Mouse (Mus musculus): ENCODE results near the gene Tbx5. TPM values are rescaled to one million over a fixed set of nuclear protein-coding genes. Genes with fewer than 3 reads are reported as not detected.
A peak's percentile ranks its signal among the peaks of the same experiment; 100 is the strongest.
"Not testable (repeated sequence)": the region's sequence is repeated elsewhere in the genome, so short reads cannot be mapped to it uniquely, and the experiment has no call there.

The Tbx5 gene
- total and polyA plus RNA-seq, 3 experiments: 22.6 to 36.9 (median 26.5) TPM

- H3K27ac ChIP-seq: no peak overlapping the region
- no peak overlapping the region for H3K9ac ChIP-seq (ENCODE audit: low read depth, low read length)
- no peaks in the 10 kb centered on the region for H3K36me3 ChIP-seq (ENCODE audit: control insufficient read depth, insufficient read depth, low read length)
- H3K79me2 ChIP-seq (replicated peaks; ENCODE audit: control insufficient read depth, insufficient read depth, low read length): no peaks in the 10 kb centered on the region
- H3K27me3 ChIP-seq (ENCODE audit: control insufficient read depth, insufficient read depth, low read length): no peaks in the 10 kb centered on the region
- intact Hi-C loops (cut with DNase I): no loop called here
- TF ChIP-seq POLR2A (IDR thresholded peaks at IDR 0.05; ENCODE audit: insufficient read depth, low read depth, low read length) (no peak), CTCF (IDR thresholded peaks at IDR 0.05) (no peak), EP300 (IDR thresholded peaks at IDR 0.05; ENCODE audit: insufficient read depth, low read depth, low read length) (no peak)
- 52% methylated on average over 8 of the region's 8 CpGs for WGBS
- no peaks in the 10 kb centered on the region for H3K4me1 ChIP-seq (ENCODE audit: control insufficient read depth, insufficient read depth, low read length)
- H3K4me3 ChIP-seq: no peak overlapping the region
- no peak for DNase-seq
Observed at GRCm38 (mm10) chr5:119885595-119885994, 53.1 kb downstream of the Tbx5 start.

- no peaks in the 10 kb centered on the region for H3K79me2 ChIP-seq (replicated peaks; ENCODE audit: control insufficient read depth, insufficient read depth, low read length)
- no peaks in the 10 kb centered on the region for H3K27me3 ChIP-seq (ENCODE audit: control insufficient read depth, insufficient read depth, low read length)
- no peak for DNase-seq
- WGBS: 73% methylated on average over 8 of the region's 8 CpGs
- no peaks in the 10 kb centered on the region for H3K36me3 ChIP-seq (ENCODE audit: control insufficient read depth, insufficient read depth, low read length)
- no peak overlapping the region for H3K27ac ChIP-seq
- intact Hi-C loops (cut with DNase I): no loop called here
- H3K4me1 ChIP-seq (ENCODE audit: control insufficient read depth, insufficient read depth, low read length): no peaks in the 10 kb centered on the region
- H3K9ac ChIP-seq (ENCODE audit: low read depth, low read length): no peak overlapping the region
- TF ChIP-seq CTCF (IDR thresholded peaks at IDR 0.05) (no peak), POLR2A (IDR thresholded peaks at IDR 0.05; ENCODE audit: insufficient read depth, low read depth, low read length) (no peak), EP300 (IDR thresholded peaks at IDR 0.05; ENCODE audit: insufficient read depth, low read depth, low read length) (no peak)
- H3K4me3 ChIP-seq: no peak overlapping the region
Observed at GRCm38 (mm10) chr5:119887381-119887780, 54.9 kb downstream of the Tbx5 start.

GRCm38 (mm10) chr5:119891960-119892359, 59.5 kb downstream of the Tbx5 start:
- WGBS: 70% methylated on average over 5 of the region's 5 CpGs
- intact Hi-C loops (cut with DNase I): no loop called here

GRCm38 (mm10) chr5:119893060-119893459, 60.6 kb downstream of the Tbx5 start:
- Histone ChIP-seq H3K36me3 (ENCODE audit: control insufficient read depth, insufficient read depth, low read length) (no peaks in the 10 kb centered on the region), H3K79me2 (replicated peaks; ENCODE audit: control insufficient read depth, insufficient read depth, low read length) (no peaks in the 10 kb centered on the region), H3K9ac (ENCODE audit: low read depth, low read length) (no peak overlapping the region), H3K27ac (no peak overlapping the region), H3K4me1 (ENCODE audit: control insufficient read depth, insufficient read depth, low read length) (no peaks in the 10 kb centered on the region), H3K4me3 (no peak overlapping the region), H3K27me3 (ENCODE audit: control insufficient read depth, insufficient read depth, low read length) (no peaks in the 10 kb centered on the region)
- DNase-seq: no peak
- intact Hi-C loops (cut with DNase I): no loop called here
- 76% methylated on average over 3 of the region's 3 CpGs for WGBS
- TF ChIP-seq EP300 (IDR thresholded peaks at IDR 0.05; ENCODE audit: insufficient read depth, low read depth, low read length) (no peak), POLR2A (IDR thresholded peaks at IDR 0.05; ENCODE audit: insufficient read depth, low read depth, low read length) (no peak), CTCF (IDR thresholded peaks at IDR 0.05) (no peak)

More at GRCm38 (mm10) chr5:119891960-119892359, 59.5 kb downstream of the Tbx5 start:
- no peak overlapping the region for H3K4me3 ChIP-seq
- no peak for DNase-seq
- H3K27me3 ChIP-seq (ENCODE audit: control insufficient read depth, insufficient read depth, low read length): no peaks in the 10 kb centered on the region
- H3K4me1 ChIP-seq (ENCODE audit: control insufficient read depth, insufficient read depth, low read length): no peaks in the 10 kb centered on the region
- H3K79me2 ChIP-seq (replicated peaks; ENCODE audit: control insufficient read depth, insufficient read depth, low read length): no peaks in the 10 kb centered on the region
- no peaks in the 10 kb centered on the region for H3K36me3 ChIP-seq (ENCODE audit: control insufficient read depth, insufficient read depth, low read length)
- TF ChIP-seq EP300 (IDR thresholded peaks at IDR 0.05; ENCODE audit: insufficient read depth, low read depth, low read length) (no peak), CTCF (IDR thresholded peaks at IDR 0.05) (no peak), POLR2A (IDR thresholded peaks at IDR 0.05; ENCODE audit: insufficient read depth, low read depth, low read length) (no peak)
- H3K9ac ChIP-seq (ENCODE audit: low read depth, low read length): no peak overlapping the region
- no peak overlapping the region for H3K27ac ChIP-seq

- WGBS: 64% methylated on average over 3 of the region's 3 CpGs
Observed at GRCm38 (mm10) chr5:119896605-119897004, 64.1 kb downstream of the Tbx5 start.

GRCm38 (mm10) chr5:119916551-119917171, 84.2 kb downstream of the Tbx5 start:
- DNase-seq: peak; percentile 22 to 23
- no peaks in the 10 kb centered on the region for H3K27me3 ChIP-seq (ENCODE audit: control insufficient read depth, insufficient read depth, low read length)
- no peak overlapping the region for H3K27ac ChIP-seq
- 53% methylated on average over 12 of the region's 12 CpGs for WGBS
- intact Hi-C loops (cut with DNase I): no loop called here
- H3K4me3 ChIP-seq: no peak overlapping the region
- H3K36me3 ChIP-seq (ENCODE audit: control insufficient read depth, insufficient read depth, low read length): no peaks in the 10 kb centered on the region
- no peak for TF ChIP-seq POLR2A (IDR thresholded peaks at IDR 0.05; ENCODE audit: insufficient read depth, low read depth, low read length)
- no peak for TF ChIP-seq EP300 (IDR thresholded peaks at IDR 0.05; ENCODE audit: insufficient read depth, low read depth, low read length)
- TF ChIP-seq CTCF (IDR thresholded peaks at IDR 0.05): no peak
- H3K4me1 ChIP-seq (ENCODE audit: control insufficient read depth, insufficient read depth, low read length): no peaks in the 10 kb centered on the region
- H3K79me2 ChIP-seq (replicated peaks; ENCODE audit: control insufficient read depth, insufficient read depth, low read length): no peaks in the 10 kb centered on the region
- no peak overlapping the region for H3K9ac ChIP-seq (ENCODE audit: low read depth, low read length)

More at GRCm38 (mm10) chr5:119896605-119897004, 64.1 kb downstream of the Tbx5 start:
- Histone ChIP-seq H3K27ac (no peak overlapping the region), H3K79me2 (replicated peaks; ENCODE audit: control insufficient read depth, insufficient read depth, low read length) (no peaks in the 10 kb centered on the region), H3K9ac (ENCODE audit: low read depth, low read length) (no peak overlapping the region), H3K4me1 (ENCODE audit: control insufficient read depth, insufficient read depth, low read length) (no peaks in the 10 kb centered on the region), H3K36me3 (ENCODE audit: control insufficient read depth, insufficient read depth, low read length) (no peaks in the 10 kb centered on the region), H3K4me3 (no peak overlapping the region), H3K27me3 (ENCODE audit: control insufficient read depth, insufficient read depth, low read length) (no peaks in the 10 kb centered on the region)
- no peak for DNase-seq
- intact Hi-C loops (cut with DNase I): no loop called here
- TF ChIP-seq POLR2A (IDR thresholded peaks at IDR 0.05; ENCODE audit: insufficient read depth, low read depth, low read length): no peak
- no peak for TF ChIP-seq CTCF (IDR thresholded peaks at IDR 0.05)
- no peak for TF ChIP-seq EP300 (IDR thresholded peaks at IDR 0.05; ENCODE audit: insufficient read depth, low read depth, low read length)

- DNase-seq; H3K27ac ChIP-seq; H3K79me2 ChIP-seq (replicated peaks; ENCODE audit: control insufficient read depth, insufficient read depth, low read length); H3K4me3 ChIP-seq; intact Hi-C loops (cut with DNase I); H3K9ac ChIP-seq (ENCODE audit: low read depth, low read length); H3K27me3 ChIP-seq (ENCODE audit: control insufficient read depth, insufficient read depth, low read length); H3K4me1 ChIP-seq (ENCODE audit: control insufficient read depth, insufficient read depth, low read length); H3K36me3 ChIP-seq (ENCODE audit: control insufficient read depth, insufficient read depth, low read length): not testable (repeated sequence)
- 88% methylated on average over 1 of the region's 1 CpGs for WGBS
Observed at GRCm38 (mm10) chr5:119918381-119918780, 85.9 kb downstream of the Tbx5 start.

Data from heart, adult 2 months (tissue).